Mouse (Mus musculus) left cerebral cortex, adult 6 months (tissue): ENCODE data around the gene 4930404H24Rik. TPM values are rescaled to one million over a fixed set of nuclear protein-coding genes. Genes with fewer than 3 reads are reported as not detected.

ENCODE experiments used
- long read RNA-seq, 2 experiments: library from polyadenylated mRNA; unstranded; transcript quantifications; one replicate each; pipeline ENCODE4 v2.0.0; 2019 to 2020
- polyA plus RNA-seq: library from polyadenylated mRNA; unstranded; fragments of <200 nt; fragmentation: Nextera tagmentation; gene quantifications from 2 replicates; pipeline ENCODE4 v1.2.3, GENCODE M21; 2021

The 4930404H24Rik gene
- not detected in 2 replicates for polyA plus RNA-seq
- long read RNA-seq, experiment 1, result 0 reads
- long read RNA-seq, experiment 2, result 0 reads

GRCm38 (mm10) chr2:153492573-153493392, at the start of gene 4930404H24Rik:
4930404H24Rik (plus strand) TSS chr2:153492790.

GRCm38 (mm10) chr2:153529931-153530766, 37.6 kb downstream of the 4930404H24Rik start, which contains the start of gene Nol4l:
Nol4l (minus strand) TSS chr2:153529971.

Other genes starting within 250 kb of the 4930404H24Rik start
- 5.0 and 6.4 TPM in 2 replicates for gene Kif3b, start 201.4 kb upstream of the 4930404H24Rik start, polyA plus RNA-seq
- 2.6 and 4.5 TPM in 2 replicates for gene Asxl1, start 147.0 kb upstream of the 4930404H24Rik start, polyA plus RNA-seq
- gene Nol4l, start 37.2 kb downstream of the 4930404H24Rik start, polyA plus RNA-seq, result 10.8 and 15.0 TPM in 2 replicates
- 30.4 and 40.1 TPM in 2 replicates for gene Commd7, start 140.0 kb downstream of the 4930404H24Rik start, polyA plus RNA-seq
- 0.11 TPM in 2 replicates for gene Dnmt3b, start 156.7 kb downstream of the 4930404H24Rik start, polyA plus RNA-seq
- gene Dnmt3c, start 203.9 kb downstream of the 4930404H24Rik start, polyA plus RNA-seq, result 0.06 and 0.16 TPM in 2 replicates
- gene Mapre1, start 248.5 kb downstream of the 4930404H24Rik start, polyA plus RNA-seq, result 80.6 and 106 TPM in 2 replicates